Mouse (Mus musculus): Measurements from ENCODE around the gene Ccz1. TPM values are rescaled to one million over a fixed set of nuclear protein-coding genes. Genes with fewer than 3 reads are reported as not detected.
"Not testable (repeated sequence)": the region's sequence is repeated elsewhere in the genome, so short reads cannot be mapped to it uniquely, and the experiment has no call there.

Ccz1 gene
- polyA plus RNA-seq, 1 experiment from 2014 or later: 58.9 TPM

GRCm38 (mm10) chr5:144034567-144034966 is 19.9 kb upstream of the Ccz1 start:
- Histone ChIP-seq H3K27me3 (replicated peaks) (0 out of 2 replicates have a peak, but pooled peaks cover 6% of the 10 kb centered on the region), H3K4me3 (no peak overlapping the region), H3K4me1 (peaks cover 8% of the 10 kb centered on the region), H3K4me2 (no peak overlapping the region), H3K36me3 (no peaks in the 10 kb centered on the region), H3K9ac (no peak overlapping the region), H3K27ac (no peak overlapping the region), H3K9me3 (replicated peaks) (no peaks in the 10 kb centered on the region)
- ATAC-seq: no peak
- WGBS (ENCODE audit: insufficient replicate concordance): 42% methylated on average over 7 of the region's 7 CpGs

GRCm38 (mm10) chr5:144032491-144032890 is 17.8 kb upstream of the Ccz1 start:
- Histone ChIP-seq H3K27me3 (replicated peaks) (0 out of 2 replicates have a peak, but pooled peaks cover 6% of the 10 kb centered on the region), H3K27ac (no peak overlapping the region), H3K4me1 (no peaks in the 10 kb centered on the region), H3K36me3 (no peaks in the 10 kb centered on the region), H3K4me2 (no peak overlapping the region), H3K9me3 (replicated peaks) (no peaks in the 10 kb centered on the region), H3K9ac (no peak overlapping the region), H3K4me3 (no peak overlapping the region)
- ATAC-seq: no peak
- 72% methylated on average over 7 of the region's 7 CpGs for WGBS (ENCODE audit: insufficient replicate concordance)

- 50% methylated on average over 11 of the region's 11 CpGs for WGBS (ENCODE audit: insufficient replicate concordance)
- H3K27me3 ChIP-seq (replicated peaks): peaks cover 18% of the 10 kb centered on the region; the same call in 1 of the 2 replicates
- H3K4me1 ChIP-seq: no peaks in the 10 kb centered on the region
- H3K27ac ChIP-seq: no peak within 1 kb of the TSS
- no peak within 1 kb of the TSS for H3K9ac ChIP-seq
- H3K4me3 ChIP-seq: no peak within 1 kb of the TSS
- no peaks in the 10 kb centered on the region for H3K9me3 ChIP-seq (replicated peaks)
- no peak within 1 kb of the TSS for H3K4me2 ChIP-seq
- ATAC-seq: no peak
- H3K36me3 ChIP-seq: no peaks in the 10 kb centered on the region
Measured at GRCm38 (mm10) chr5:144026620-144027263, 12.1 kb upstream of the Ccz1 start, which contains the start of gene Ocm. Ocm (minus strand) TSS chr5:144026670.

- H3K9me3 ChIP-seq (replicated peaks): no peaks in the 10 kb centered on the region
- no peak overlapping the region for H3K27ac ChIP-seq
- no peak overlapping the region for H3K9ac ChIP-seq
- peaks cover 19% of the 10 kb centered on the region for H3K36me3 ChIP-seq
- 79% methylated on average over 9 of the region's 9 CpGs for WGBS (ENCODE audit: insufficient replicate concordance)
- ATAC-seq: no peak
- H3K4me2 ChIP-seq: no peak overlapping the region
- H3K4me3 ChIP-seq: no peak overlapping the region
- peaks cover 19% of the 10 kb centered on the region for H3K4me1 ChIP-seq
- no peaks in the 10 kb centered on the region for H3K27me3 ChIP-seq (replicated peaks)
Measured at GRCm38 (mm10) chr5:144015845-144016244, 1.2 kb upstream of the Ccz1 start.

GRCm38 (mm10) chr5:144015312-144015650 is 604 bp upstream of the Ccz1 start:
- Histone ChIP-seq H3K4me3 (peak overlapping the region; percentile 94), H3K9ac (no peak overlapping the region), H3K4me2 (peak overlapping the region; percentile 71), H3K36me3 (peaks cover 24% of the 10 kb centered on the region), H3K9me3 (replicated peaks) (no peaks in the 10 kb centered on the region), H3K4me1 (peaks cover 19% of the 10 kb centered on the region), H3K27ac (peak overlapping the region; percentile 65; the same call in 1 of the 2 replicates), H3K27me3 (replicated peaks) (no peaks in the 10 kb centered on the region)
- ATAC-seq: no peak
- 48% methylated on average over 3 of the region's 3 CpGs for WGBS (ENCODE audit: insufficient replicate concordance)

- Histone ChIP-seq H3K9ac (peak overlapping the region; percentile 88), H3K4me1 (peaks cover 19% of the 10 kb centered on the region), H3K36me3 (peaks cover 40% of the 10 kb centered on the region), H3K27ac (peak overlapping the region; percentile 88), H3K4me2 (peak overlapping the region; percentile 71), H3K4me3 (peak overlapping the region; percentile 94)
- not testable (repeated sequence) for ATAC-seq; H3K27me3 ChIP-seq (replicated peaks); H3K9me3 ChIP-seq (replicated peaks)
- 35% methylated on average over 13 of the region's 13 CpGs for WGBS (ENCODE audit: insufficient replicate concordance)
Measured at GRCm38 (mm10) chr5:144013366-144014134, 1.1 kb downstream of the Ccz1 start.

- Histone ChIP-seq H3K27me3 (replicated peaks) (no peaks in the 10 kb centered on the region), H3K4me3 (no peak overlapping the region), H3K27ac (no peak overlapping the region), H3K36me3 (peaks cover 90% of the 10 kb centered on the region), H3K9ac (no peak overlapping the region), H3K4me2 (no peak overlapping the region), H3K9me3 (replicated peaks) (no peaks in the 10 kb centered on the region), H3K4me1 (peaks cover 4% of the 10 kb centered on the region; the same call in 1 of the 2 replicates)
- 84% methylated on average over 15 of the region's 15 CpGs for WGBS (ENCODE audit: insufficient replicate concordance)
- ATAC-seq: no peak
Measured at GRCm38 (mm10) chr5:144002461-144003192, 12.1 kb downstream of the Ccz1 start.

GRCm38 (mm10) chr5:143999409-143999808 is 15.3 kb downstream of the Ccz1 start:
- Histone ChIP-seq H3K27me3 (replicated peaks) (no peaks in the 10 kb centered on the region), H3K9me3 (replicated peaks) (no peaks in the 10 kb centered on the region), H3K4me3 (no peak overlapping the region), H3K4me2 (no peak overlapping the region), H3K36me3 (peaks cover 96% of the 10 kb centered on the region), H3K9ac (no peak overlapping the region), H3K4me1 (no peaks in the 10 kb centered on the region), H3K27ac (no peak overlapping the region)
- ATAC-seq: no peak
- 72% methylated on average over 1 of the region's 1 CpGs for WGBS (ENCODE audit: insufficient replicate concordance)

- Histone ChIP-seq H3K27me3 (replicated peaks) (no peaks in the 10 kb centered on the region), H3K9me3 (replicated peaks) (no peaks in the 10 kb centered on the region), H3K4me1 (no peaks in the 10 kb centered on the region), H3K27ac (no peak overlapping the region), H3K4me2 (no peak overlapping the region), H3K4me3 (no peak overlapping the region), H3K36me3 (peaks cover 99% of the 10 kb centered on the region), H3K9ac (no peak overlapping the region)
- 76% methylated on average over 11 of the region's 11 CpGs for WGBS (ENCODE audit: insufficient replicate concordance)
- ATAC-seq: no peak
Measured at GRCm38 (mm10) chr5:143994632-143995365, 19.9 kb downstream of the Ccz1 start.

GRCm38 (mm10) chr5:143993849-143994248 is 20.8 kb downstream of the Ccz1 start:
- no peak for ATAC-seq
- H3K27me3 ChIP-seq (replicated peaks): no peaks in the 10 kb centered on the region
- H3K4me1 ChIP-seq: no peaks in the 10 kb centered on the region
- no peak overlapping the region for H3K9ac ChIP-seq
- no peaks in the 10 kb centered on the region for H3K9me3 ChIP-seq (replicated peaks)
- H3K4me3 ChIP-seq: no peak overlapping the region
- 83% methylated on average over 5 of the region's 5 CpGs for WGBS (ENCODE audit: insufficient replicate concordance)
- H3K36me3 ChIP-seq: peaks cover 99% of the 10 kb centered on the region
- no peak overlapping the region for H3K4me2 ChIP-seq
- no peak overlapping the region for H3K27ac ChIP-seq

GRCm38 (mm10) chr5:143993260-143993659 is 21.4 kb downstream of the Ccz1 start:
- Histone ChIP-seq H3K36me3 (peaks cover 99% of the 10 kb centered on the region), H3K4me3 (no peak overlapping the region), H3K9me3 (replicated peaks) (no peaks in the 10 kb centered on the region), H3K4me1 (no peaks in the 10 kb centered on the region), H3K4me2 (no peak overlapping the region), H3K27ac (no peak overlapping the region), H3K27me3 (replicated peaks) (no peaks in the 10 kb centered on the region), H3K9ac (no peak overlapping the region)
- 88% methylated on average over 8 of the region's 8 CpGs for WGBS (ENCODE audit: insufficient replicate concordance)
- ATAC-seq: no peak
